Mouse (Mus musculus): ENCODE results near the gene Dmrta2. TPM values are rescaled to one million over a fixed set of nuclear protein-coding genes. Genes with fewer than 3 reads are reported as not detected.

Dmrta2 gene
- polyA plus RNA-seq, 1 experiment, result 0.93 TPM

- Histone ChIP-seq H3K4me1 (ENCODE audit: control insufficient read depth, insufficient read depth, insufficient read length, low read length) (peaks cover 7% of the 10 kb centered on the region; the same call in 1 of the 2 replicates), H3K4me3 (ENCODE audit: low read depth, low read length) (no peak overlapping the region), H3K36me3 (ENCODE audit: control insufficient read depth, insufficient read depth, low read length) (no peaks in the 10 kb centered on the region), H3K27ac (ENCODE audit: insufficient read depth, low read depth, low read length) (no peak overlapping the region), H3K27me3 (ENCODE audit: control insufficient read depth, insufficient read depth, low read length) (peaks cover 54% of the 10 kb centered on the region)
- TF ChIP-seq CTCF (IDR thresholded peaks at IDR 0.05; ENCODE audit: extremely low read depth, insufficient read length, insufficient replicate concordance, low read depth, low read length), result no peak
- TF ChIP-seq POLR2A (IDR thresholded peaks at IDR 0.05; ENCODE audit: low read depth, low read length), result no peak
- WGBS, result 5% methylated on average over 20 of the region's 20 CpGs
These were observed 9.9 kb downstream of the Dmrta2 start for GRCm38 (mm10) chr4:109987560-109988362.

GRCm38 (mm10) chr4:109988411-109988810, 10.6 kb downstream of the Dmrta2 start:
- TF ChIP-seq CTCF (IDR thresholded peaks at IDR 0.05; ENCODE audit: extremely low read depth, insufficient read length, insufficient replicate concordance, low read depth, low read length), result no peak
- no peak for TF ChIP-seq POLR2A (IDR thresholded peaks at IDR 0.05; ENCODE audit: low read depth, low read length)
- Histone ChIP-seq H3K36me3 (ENCODE audit: control insufficient read depth, insufficient read depth, low read length) (no peaks in the 10 kb centered on the region), H3K4me3 (ENCODE audit: low read depth, low read length) (no peak overlapping the region), H3K27ac (ENCODE audit: insufficient read depth, low read depth, low read length) (no peak overlapping the region), H3K4me1 (ENCODE audit: control insufficient read depth, insufficient read depth, insufficient read length, low read length) (peaks cover 5% of the 10 kb centered on the region; the same call in 1 of the 2 replicates), H3K27me3 (ENCODE audit: control insufficient read depth, insufficient read depth, low read length) (peaks cover 48% of the 10 kb centered on the region)
- 12% methylated on average over 5 of the region's 5 CpGs for WGBS

- Histone ChIP-seq H3K36me3 (ENCODE audit: control insufficient read depth, insufficient read depth, low read length) (no peaks in the 10 kb centered on the region), H3K4me3 (ENCODE audit: low read depth, low read length) (no peak overlapping the region), H3K27ac (ENCODE audit: insufficient read depth, low read depth, low read length) (no peak overlapping the region), H3K4me1 (ENCODE audit: control insufficient read depth, insufficient read depth, insufficient read length, low read length) (no peaks in the 10 kb centered on the region), H3K27me3 (ENCODE audit: control insufficient read depth, insufficient read depth, low read length) (peaks cover 40% of the 10 kb centered on the region)
- no peak for TF ChIP-seq POLR2A (IDR thresholded peaks at IDR 0.05; ENCODE audit: low read depth, low read length)
- TF ChIP-seq CTCF (IDR thresholded peaks at IDR 0.05; ENCODE audit: extremely low read depth, insufficient read length, insufficient replicate concordance, low read depth, low read length), result no peak
- 46% methylated on average over 6 of the region's 6 CpGs for WGBS
These were observed 11.4 kb downstream of the Dmrta2 start for GRCm38 (mm10) chr4:109989213-109989612.

GRCm38 (mm10) chr4:110006044-110006443, 28.2 kb downstream of the Dmrta2 start:
- Histone ChIP-seq H3K36me3 (ENCODE audit: control insufficient read depth, insufficient read depth, low read length) (no peaks in the 10 kb centered on the region), H3K4me1 (ENCODE audit: control insufficient read depth, insufficient read depth, insufficient read length, low read length) (no peaks in the 10 kb centered on the region), H3K27me3 (ENCODE audit: control insufficient read depth, insufficient read depth, low read length) (no peaks in the 10 kb centered on the region), H3K4me3 (ENCODE audit: low read depth, low read length) (no peak overlapping the region), H3K27ac (ENCODE audit: insufficient read depth, low read depth, low read length) (no peak overlapping the region)
- TF ChIP-seq CTCF (IDR thresholded peaks at IDR 0.05; ENCODE audit: extremely low read depth, insufficient read length, insufficient replicate concordance, low read depth, low read length), result no peak
- TF ChIP-seq POLR2A (IDR thresholded peaks at IDR 0.05; ENCODE audit: low read depth, low read length), result no peak
- WGBS, result 97% methylated on average over 1 of the region's 1 CpGs

- no peaks in the 10 kb centered on the region for H3K36me3 ChIP-seq (ENCODE audit: control insufficient read depth, insufficient read depth, low read length)
- H3K27ac ChIP-seq (ENCODE audit: insufficient read depth, low read depth, low read length), result no peak overlapping the region
- peaks cover 3% of the 10 kb centered on the region; the same call in 1 of the 2 replicates for H3K27me3 ChIP-seq (ENCODE audit: control insufficient read depth, insufficient read depth, low read length)
- TF ChIP-seq POLR2A (IDR thresholded peaks at IDR 0.05; ENCODE audit: low read depth, low read length), result no peak
- TF ChIP-seq CTCF (IDR thresholded peaks at IDR 0.05; ENCODE audit: extremely low read depth, insufficient read length, insufficient replicate concordance, low read depth, low read length), result peak; percentile 54; the same call in 1 of the 2 replicates
- WGBS, result 52% methylated on average over 9 of the region's 9 CpGs
- H3K4me3 ChIP-seq (ENCODE audit: low read depth, low read length), result no peak overlapping the region
- no peaks in the 10 kb centered on the region for H3K4me1 ChIP-seq (ENCODE audit: control insufficient read depth, insufficient read depth, insufficient read length, low read length)
These were observed 41.3 kb downstream of the Dmrta2 start for GRCm38 (mm10) chr4:110019145-110019544.

GRCm38 (mm10) chr4:110020255-110020654, 42.4 kb downstream of the Dmrta2 start:
- Histone ChIP-seq H3K4me1 (ENCODE audit: control insufficient read depth, insufficient read depth, insufficient read length, low read length) (no peaks in the 10 kb centered on the region), H3K36me3 (ENCODE audit: control insufficient read depth, insufficient read depth, low read length) (no peaks in the 10 kb centered on the region), H3K27ac (ENCODE audit: insufficient read depth, low read depth, low read length) (no peak overlapping the region), H3K27me3 (ENCODE audit: control insufficient read depth, insufficient read depth, low read length) (peaks cover 3% of the 10 kb centered on the region; the same call in 1 of the 2 replicates), H3K4me3 (ENCODE audit: low read depth, low read length) (no peak overlapping the region)
- 11% methylated on average over 12 of the region's 12 CpGs for WGBS
- TF ChIP-seq POLR2A (IDR thresholded peaks at IDR 0.05; ENCODE audit: low read depth, low read length), result no peak
- peak; percentile 70 for TF ChIP-seq CTCF (IDR thresholded peaks at IDR 0.05; ENCODE audit: extremely low read depth, insufficient read length, insufficient replicate concordance, low read depth, low read length)

- H3K27ac ChIP-seq (ENCODE audit: insufficient read depth, low read depth, low read length), result no peak overlapping the region
- no peak for TF ChIP-seq POLR2A (IDR thresholded peaks at IDR 0.05; ENCODE audit: low read depth, low read length)
- peak; percentile 80 for TF ChIP-seq CTCF (IDR thresholded peaks at IDR 0.05; ENCODE audit: extremely low read depth, insufficient read length, insufficient replicate concordance, low read depth, low read length)
- 17% methylated on average over 25 of the region's 25 CpGs for WGBS
- H3K27me3 ChIP-seq (ENCODE audit: control insufficient read depth, insufficient read depth, low read length), result peaks cover 3% of the 10 kb centered on the region; the same call in 1 of the 2 replicates
- H3K36me3 ChIP-seq (ENCODE audit: control insufficient read depth, insufficient read depth, low read length), result no peaks in the 10 kb centered on the region
- no peak overlapping the region for H3K4me3 ChIP-seq (ENCODE audit: low read depth, low read length)
- no peaks in the 10 kb centered on the region for H3K4me1 ChIP-seq (ENCODE audit: control insufficient read depth, insufficient read depth, insufficient read length, low read length)
These were observed 44.2 kb downstream of the Dmrta2 start for GRCm38 (mm10) chr4:110021956-110022625.

Measured in small intestine, adult 2 months (tissue).